Mouse (Mus musculus) stomach, embryonic 14.5 days (tissue): ENCODE data around the gene Gpr137. TPM values are rescaled to one million over a fixed set of nuclear protein-coding genes. Genes with fewer than 3 reads are reported as not detected.

ENCODE experiments used
- ATAC-seq: fragments of 200-750 bp; cut with Nextera tagmentation; 2 replicates; pipeline ENCODE4 v1.8.0; 2017; ENCODE audit warnings: low read depth, moderate TSS enrichment; ENCODE audit not compliant: insufficient number of reproducible peaks, insufficient read depth, low FRiP score
- H3K27ac ChIP-seq: fragments of 300-500 bp; sonication (generic); 2 replicates; pipeline ENCODE4 v1.5.1; 2014; ENCODE audit warnings: mild to moderate bottlenecking, low read length, moderate library complexity, mixed read lengths
- H3K27me3 ChIP-seq: fragments of 300-500 bp; sonication (generic); 2 replicates; pipeline ENCODE4 v1.6.1; 2014; ENCODE audit warnings: low read length, control low read depth, mixed read lengths; ENCODE audit not compliant: control insufficient read depth, insufficient read depth
- H3K36me3 ChIP-seq: fragments of 300-500 bp; sonication (generic); 2 replicates; pipeline ENCODE4 v1.6.1; 2014; ENCODE audit warnings: mild to moderate bottlenecking, control low read depth, low read length, moderate library complexity, mixed read lengths; ENCODE audit not compliant: control insufficient read depth, insufficient read depth
- H3K4me1 ChIP-seq: fragments of 300-500 bp; sonication (generic); 2 replicates; pipeline ENCODE4 v1.6.1; 2014; ENCODE audit warnings: low read length, control low read depth, mixed read lengths; ENCODE audit not compliant: control insufficient read depth, insufficient read depth
- H3K4me2 ChIP-seq: fragments of 300-500 bp; sonication (generic); replicated peaks from 2 replicates; pipeline ENCODE4 v1.6.1; 2014; ENCODE audit warnings: low read depth, low read length, control low read depth
- H3K4me3 ChIP-seq: fragments of 300-500 bp; sonication (generic); 2 replicates; pipeline ENCODE4 v1.5.1; 2014; ENCODE audit warnings: low read depth, low read length, control low read depth
- H3K9ac ChIP-seq: fragments of 300-500 bp; sonication (generic); replicated peaks from 2 replicates; pipeline ENCODE4 v1.6.1; 2014; ENCODE audit warnings: low read depth, mild to moderate bottlenecking, control low read depth, low read length, moderate library complexity, mixed read lengths
- H3K9me3 ChIP-seq: fragments of 300-500 bp; sonication (generic); 2 replicates; pipeline ENCODE4 v1.6.1; 2016; ENCODE audit warnings: low read depth, low read length, control low read depth; ENCODE audit not compliant: control insufficient read depth
- WGBS: fragments of 180-500 bp; shearing (Covaris S2); extraction: QIAGEN DNeasy Blood & Tissue Kit; methylation state at CpG from one replicate; pipeline ENCODE4 v1.1.7; 2014; 5-methylcytosine and 5-hydroxymethylcytosine counted together
- polyA plus RNA-seq: library from polyadenylated mRNA; unstranded; fragments of >200 nt; fragmentation: Nextera tagmentation; extraction: Ambion mirVana; gene quantifications from 2 replicates; pipeline ENCODE4 v1.2.1, GENCODE M21; 2014

The Gpr137 gene
- polyA plus RNA-seq, 1 experiment from 2014 or later = 21.8 TPM

DNA sequence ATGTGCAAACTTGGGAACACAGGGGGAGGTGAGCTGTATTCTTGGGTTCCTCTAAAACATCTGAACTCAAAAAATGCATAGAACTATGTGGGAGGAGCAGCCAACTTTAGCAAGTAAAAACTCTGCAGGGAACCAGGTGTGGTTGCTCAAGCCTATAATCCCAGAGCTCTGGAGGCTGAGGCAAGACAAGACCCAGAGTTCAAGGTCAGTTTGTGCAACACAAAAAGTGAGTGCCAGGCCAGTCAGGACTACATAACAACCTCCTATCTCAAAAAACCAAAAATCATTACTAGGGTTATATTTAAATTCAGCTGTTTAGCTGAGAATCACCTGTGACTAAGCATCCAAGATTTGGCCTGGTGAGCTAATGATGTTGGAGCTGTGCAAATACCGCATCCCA is 10.3 kb downstream of the Gpr137 start:
- ATAC-seq = no peak
- no peak overlapping the region for H3K9ac ChIP-seq
- no peaks in the 10 kb centered on the region for H3K9me3 ChIP-seq
- WGBS = 44% methylated on average over 1 of the region's 1 CpGs
- no peaks in the 10 kb centered on the region for H3K36me3 ChIP-seq
- H3K4me3 ChIP-seq = no peak overlapping the region
- H3K27ac ChIP-seq = no peak overlapping the region
- H3K4me2 ChIP-seq = no peak overlapping the region
- H3K27me3 ChIP-seq = peaks cover 44% of the 10 kb centered on the region
- H3K4me1 ChIP-seq = peaks cover 10% of the 10 kb centered on the region; the same call in 1 of the 2 replicates

DNA sequence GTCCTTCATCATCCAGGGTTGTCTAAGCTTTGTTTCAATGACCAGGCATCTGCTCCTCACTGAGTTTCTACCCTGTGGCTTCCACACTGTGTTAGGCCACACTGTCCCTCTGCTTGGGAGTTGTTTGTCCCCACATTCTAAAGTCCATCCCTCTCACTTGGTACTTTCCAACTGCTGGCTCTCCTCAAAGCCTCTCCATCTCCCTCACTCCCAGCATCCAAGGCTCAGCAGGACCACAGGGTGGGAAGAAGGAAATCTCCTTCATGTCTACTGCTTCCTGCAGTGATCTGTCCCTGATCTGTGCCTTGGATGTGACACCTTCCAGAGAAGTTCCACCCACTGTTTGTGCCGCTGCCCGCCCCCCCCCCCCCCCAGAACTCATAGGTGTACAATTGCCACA is 11.3 kb downstream of the Gpr137 start:
- H3K9me3 ChIP-seq = no peaks in the 10 kb centered on the region
- H3K4me2 ChIP-seq = no peak overlapping the region
- peaks cover 10% of the 10 kb centered on the region for H3K4me1 ChIP-seq
- WGBS = 6% methylated on average over 2 of the region's 2 CpGs
- peaks cover 51% of the 10 kb centered on the region for H3K27me3 ChIP-seq
- no peak overlapping the region for H3K9ac ChIP-seq
- no peak overlapping the region for H3K27ac ChIP-seq
- no peaks in the 10 kb centered on the region for H3K36me3 ChIP-seq
- no peak overlapping the region for H3K4me3 ChIP-seq
- no peak for ATAC-seq

DNA sequence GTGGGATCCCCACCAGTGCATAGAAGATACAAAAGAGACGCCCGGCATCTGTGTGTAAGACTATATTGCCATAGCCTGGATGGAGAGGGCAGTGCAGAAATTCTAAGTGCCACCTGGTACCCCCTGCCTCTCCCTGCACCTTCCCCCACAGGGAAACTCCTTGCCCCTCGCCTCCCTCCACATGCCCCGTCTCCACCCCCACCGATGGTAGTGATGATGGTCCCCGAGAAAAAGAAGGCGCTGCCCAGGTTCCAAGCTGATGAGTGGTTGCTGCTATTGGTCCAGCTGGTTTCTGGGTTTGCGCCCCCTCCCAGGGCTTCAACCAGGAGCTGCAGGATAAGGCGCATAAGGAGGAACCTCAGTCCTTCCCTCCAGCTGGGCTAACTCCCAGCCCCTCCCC is 14.2 kb downstream of the Gpr137 start:
- 17% methylated on average over 9 of the region's 9 CpGs for WGBS
- H3K4me3 ChIP-seq = 0 out of 2 replicates have a peak overlapping the region, but pooled peaks have one; percentile 3
- peaks cover 4% of the 10 kb centered on the region for H3K4me1 ChIP-seq
- H3K27ac ChIP-seq = no peak overlapping the region
- no peak overlapping the region for H3K4me2 ChIP-seq
- H3K27me3 ChIP-seq = peaks cover 44% of the 10 kb centered on the region
- H3K36me3 ChIP-seq = no peaks in the 10 kb centered on the region
- H3K9me3 ChIP-seq = no peaks in the 10 kb centered on the region
- no peak overlapping the region for H3K9ac ChIP-seq
- ATAC-seq = no peak

DNA sequence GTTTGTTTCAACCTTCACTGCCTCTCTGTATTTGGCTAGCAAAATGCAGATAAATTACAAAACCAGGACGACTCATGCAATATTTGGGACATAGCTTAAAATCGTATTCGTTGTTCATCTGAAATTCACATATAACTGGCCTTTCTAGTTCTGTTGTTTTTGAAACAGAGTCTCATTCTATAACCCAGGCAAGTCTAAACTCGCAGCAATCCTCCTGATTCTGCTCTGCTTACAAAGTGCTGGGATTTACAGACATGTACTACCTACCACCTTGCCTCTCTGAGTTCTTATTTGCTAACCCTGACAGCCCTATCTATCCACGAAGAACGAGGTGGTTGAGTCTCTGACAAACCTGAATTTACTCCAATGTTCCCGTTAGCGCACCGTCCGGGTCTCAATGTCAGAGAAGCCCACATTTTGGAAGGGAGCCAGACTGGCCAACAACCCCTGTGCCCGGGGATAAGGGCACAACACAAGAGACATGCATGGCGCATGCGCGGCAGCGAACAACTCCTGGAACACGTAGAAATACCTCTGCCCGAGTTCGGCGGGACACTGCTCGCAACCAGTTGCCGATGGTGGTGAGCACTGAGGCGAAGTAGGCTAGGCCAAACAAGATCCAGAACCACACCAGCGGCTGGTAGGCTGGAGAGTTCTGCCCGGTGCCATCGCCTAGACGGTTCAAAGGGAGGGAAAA is 15.6 kb downstream of the Gpr137 start:
- H3K4me3 ChIP-seq = peak overlapping the region; percentile 12

DNA sequence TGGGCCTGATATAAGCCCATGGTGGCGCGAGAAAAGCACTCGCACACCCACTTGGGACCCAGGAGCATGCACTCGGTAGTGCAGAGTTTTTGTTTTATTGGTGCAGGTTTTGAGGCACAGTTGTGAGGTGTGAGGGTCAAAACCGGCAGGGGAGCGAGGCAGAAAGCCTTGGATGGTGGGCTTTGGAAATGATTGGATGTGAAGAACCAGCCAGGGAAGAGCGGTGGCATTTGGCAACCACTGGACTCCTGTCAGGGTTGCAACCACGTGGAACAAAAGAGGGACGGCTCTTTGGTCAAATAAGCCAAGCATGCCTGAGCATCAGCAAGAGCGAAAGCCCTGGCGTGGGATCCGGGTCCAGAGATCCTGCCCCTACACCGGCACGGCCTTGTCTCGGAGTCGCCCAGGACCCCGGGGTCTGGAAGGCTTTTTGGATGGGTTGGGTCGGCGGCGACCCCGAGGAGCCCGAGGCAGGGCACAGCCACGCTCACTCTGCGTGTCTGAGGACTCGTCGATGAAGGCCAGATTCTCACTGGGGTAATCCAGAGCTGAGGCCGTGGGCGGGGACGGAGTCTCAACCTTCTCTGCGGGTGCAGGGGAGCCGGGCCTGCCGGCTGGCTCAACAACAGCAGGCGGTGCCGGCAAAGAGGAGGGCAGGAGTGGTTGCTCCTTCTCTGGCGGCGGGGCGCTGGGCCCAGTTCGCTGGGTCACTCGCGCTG is 16.5 kb downstream of the Gpr137 start:
- Histone ChIP-seq H3K4me3 (no peak overlapping the region), H3K4me1 (peaks cover 5% of the 10 kb centered on the region), H3K9me3 (no peaks in the 10 kb centered on the region), H3K27me3 (peaks cover 28% of the 10 kb centered on the region), H3K36me3 (no peaks in the 10 kb centered on the region), H3K9ac (no peak overlapping the region), H3K27ac (peak overlapping the region; percentile 44; the same call in 1 of the 2 replicates), H3K4me2 (peak overlapping the region; percentile 31)
- ATAC-seq = no peak
- WGBS = 13% methylated on average over 40 of the region's 40 CpGs

More for the DNA sequence above, 15.6 kb downstream of the Gpr137 start:
- Histone ChIP-seq H3K9me3 (no peaks in the 10 kb centered on the region), H3K4me2 (peak overlapping the region; percentile 30), H3K27ac (peak overlapping the region; percentile 44; the same call in 1 of the 2 replicates), H3K36me3 (no peaks in the 10 kb centered on the region), H3K9ac (no peak overlapping the region), H3K4me1 (peaks cover 4% of the 10 kb centered on the region), H3K27me3 (peaks cover 32% of the 10 kb centered on the region)
- WGBS = 20% methylated on average over 26 of the region's 26 CpGs
- ATAC-seq = no peak

DNA sequence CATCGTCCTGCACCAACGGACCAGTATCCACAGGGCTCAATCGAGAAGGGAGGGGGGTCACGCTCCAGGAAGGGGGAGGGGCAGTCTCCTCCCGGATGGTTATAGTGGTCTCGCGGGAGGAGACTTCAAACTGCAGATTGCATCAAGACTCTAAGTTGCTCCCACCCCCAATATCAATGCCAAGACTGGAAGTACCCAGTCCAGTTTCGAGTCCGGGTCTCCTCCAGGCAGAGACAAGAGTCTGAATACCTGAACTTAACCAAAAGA is 17.0 kb downstream of the Gpr137 start, which contains the start of gene Catsperz:
TSS of gene Catsperz (minus strand) at position 74 of the 267 bp plus-strand sequence.
- Histone ChIP-seq H3K4me3 (peak within 1 kb of the TSS; percentile 12; the same call in 1 of the 2 replicates), H3K9me3 (no peaks in the 10 kb centered on the region), H3K9ac (no peak within 1 kb of the TSS), H3K4me2 (peak within 1 kb of the TSS; percentile 31), H3K27me3 (peaks cover 28% of the 10 kb centered on the region), H3K27ac (peak within 1 kb of the TSS; percentile 44; the same call in 1 of the 2 replicates), H3K4me1 (peaks cover 10% of the 10 kb centered on the region), H3K36me3 (no peaks in the 10 kb centered on the region)
- WGBS = 9% methylated on average over 9 of the region's 9 CpGs
- ATAC-seq = no peak

DNA sequence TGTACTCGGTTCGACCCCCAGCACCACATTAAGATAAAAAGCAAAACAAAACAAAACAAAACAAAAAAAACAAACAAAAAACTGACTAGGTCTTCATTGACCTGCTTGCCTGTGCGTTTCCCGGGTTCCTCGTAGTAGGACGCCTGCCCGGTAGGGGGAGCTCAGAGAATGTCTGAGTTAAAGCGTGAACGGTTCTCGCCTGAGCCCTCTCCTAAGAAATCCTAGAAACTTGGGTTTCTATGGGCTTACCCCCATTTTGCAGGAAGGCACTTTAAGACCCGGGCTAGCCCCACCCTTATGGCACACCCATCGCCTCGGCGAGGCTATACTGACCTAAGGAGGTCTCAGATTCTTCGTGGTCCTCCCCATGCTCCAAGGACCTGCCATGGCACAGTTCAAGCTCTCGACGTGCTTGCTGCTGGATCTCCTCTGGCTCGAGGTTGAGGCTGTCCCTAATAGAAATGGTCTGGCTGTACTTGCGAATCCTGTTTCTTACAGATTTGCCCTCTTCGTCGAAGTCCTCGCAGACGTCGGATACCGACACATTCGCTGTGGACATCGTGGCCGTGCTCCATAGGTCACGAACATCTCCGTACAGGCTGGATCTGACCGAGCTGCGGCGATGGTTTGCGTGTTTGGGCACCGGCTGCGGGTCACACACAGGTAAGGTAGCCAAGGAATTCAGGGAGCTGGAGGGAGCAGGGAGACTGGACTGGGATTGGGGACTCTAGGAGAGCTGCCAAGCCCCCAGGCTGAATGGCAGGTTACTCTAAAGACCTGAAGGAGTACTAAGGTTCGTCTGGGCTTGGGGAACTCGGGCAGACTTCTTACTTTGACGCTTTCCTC is 17.6 kb downstream of the Gpr137 start:
- WGBS = 4% methylated on average over 39 of the region's 39 CpGs
- Histone ChIP-seq H3K4me2 (peak overlapping the region; percentile 31), H3K27me3 (peaks cover 28% of the 10 kb centered on the region), H3K27ac (no peak overlapping the region), H3K36me3 (no peaks in the 10 kb centered on the region), H3K9me3 (no peaks in the 10 kb centered on the region), H3K4me3 (peak overlapping the region; percentile 12; the same call in 1 of the 2 replicates), H3K4me1 (peaks cover 16% of the 10 kb centered on the region), H3K9ac (no peak overlapping the region)
- no peak for ATAC-seq
